Mouse (Mus musculus): ENCODE measurements around the gene Klf3.

- no peak for TF ChIP-seq CTCF (IDR thresholded peaks at IDR 0.05; ENCODE audit: low read depth, low read length)
- TF ChIP-seq POLR2A (IDR thresholded peaks at IDR 0.05; ENCODE audit: borderline replicate concordance, low read depth, low read length) = no peak
Observed at GRCm38 (mm10) chr5:64816974-64817296, 13.7 kb downstream of the Klf3 start.

Measured in bone marrow macrophage, adult 2 months (primary cell).